Mouse (Mus musculus): Measurements from ENCODE around the gene Olfr860. TPM values are rescaled to one million over a fixed set of nuclear protein-coding genes. Genes with fewer than 3 reads are reported as not detected.
"Not testable (repeated sequence)": the region's sequence is repeated elsewhere in the genome, so short reads cannot be mapped to it uniquely, and the experiment has no call there.

Gene Olfr860
- not detected in 2 replicates for polyA plus RNA-seq (2014; fragmentation: Nextera tagmentation; extraction: Ambion mirVana)

GRCm38 (mm10) chr9:19849647-19850046 lies at the start of gene Olfr860:
TSS of gene Olfr860 (minus strand) at chr9:19849747.
- 75% methylated on average over 1 of the region's 1 CpGs for WGBS
- Histone ChIP-seq H3K9ac (ENCODE audit: low read length) (no peak within 1 kb of the TSS), H3K36me3 (ENCODE audit: control insufficient read depth, insufficient read depth, low read length) (no peaks in the 10 kb centered on the region), H3K27ac (ENCODE audit: low read depth, low read length) (no peak within 1 kb of the TSS), H3K4me1 (replicated peaks; ENCODE audit: control insufficient read depth, insufficient read depth, low read length) (no peaks in the 10 kb centered on the region), H3K4me2 (ENCODE audit: low read depth, low read length, severe bottlenecking) (no peak within 1 kb of the TSS), H3K9me3 (ENCODE audit: control insufficient read depth, low read length) (no peaks in the 10 kb centered on the region), H3K4me3 (ENCODE audit: low read depth, low read length) (no peak within 1 kb of the TSS), H3K27me3 (ENCODE audit: control insufficient read depth, insufficient read depth, low read length) (no peaks in the 10 kb centered on the region)
- ATAC-seq (replicated peaks; ENCODE audit: low FRiP score) (no peak), DNase-seq (ENCODE audit: low spot score) (no peak)

DNA sequence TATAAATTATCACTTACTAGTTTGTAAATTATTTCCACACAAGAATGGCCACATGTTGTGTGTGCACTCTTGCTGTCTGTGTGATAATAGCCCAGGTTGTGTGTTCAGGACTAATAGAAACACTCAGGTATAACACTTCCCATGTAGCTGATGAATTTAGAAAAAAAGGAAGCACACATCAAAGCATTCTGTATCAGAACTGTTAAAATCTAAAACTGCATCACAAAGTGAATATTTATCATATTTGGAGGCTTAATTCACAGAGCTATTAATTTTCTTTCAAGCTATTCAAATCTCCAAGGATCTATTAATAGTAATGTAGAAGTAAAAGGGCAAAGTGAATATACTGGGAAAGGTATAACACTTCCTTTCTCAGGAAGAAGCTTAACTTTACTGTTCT lies 38.4 kb upstream of the Olfr860 start, which contains the start of gene Olfr862:
Gene Olfr862, minus strand, starts transcription at position 101 of the 400 bp plus-strand sequence.
- ATAC-seq (replicated peaks; ENCODE audit: low FRiP score) (no peak), DNase-seq (ENCODE audit: low spot score) (no peak)
- H3K27me3 ChIP-seq (ENCODE audit: control insufficient read depth, insufficient read depth, low read length): no peaks in the 10 kb centered on the region
- no peak within 1 kb of the TSS for H3K9ac ChIP-seq (ENCODE audit: low read length)
- H3K9me3 ChIP-seq (ENCODE audit: control insufficient read depth, low read length): peaks cover 6% of the 10 kb centered on the region
- no peaks in the 10 kb centered on the region for H3K36me3 ChIP-seq (ENCODE audit: control insufficient read depth, insufficient read depth, low read length)
- no peak within 1 kb of the TSS for H3K4me3 ChIP-seq (ENCODE audit: low read depth, low read length)
- no peak within 1 kb of the TSS for H3K4me2 ChIP-seq (ENCODE audit: low read depth, low read length, severe bottlenecking)
- H3K27ac ChIP-seq (ENCODE audit: low read depth, low read length): no peak within 1 kb of the TSS
- H3K4me1 ChIP-seq (replicated peaks; ENCODE audit: control insufficient read depth, insufficient read depth, low read length): no peaks in the 10 kb centered on the region

GRCm38 (mm10) chr9:19804606-19805005 lies 44.9 kb downstream of the Olfr860 start, which contains the start of gene Olfr859:
TSS of gene Olfr859 (plus strand) at chr9:19804906.
- H3K4me2 ChIP-seq (ENCODE audit: low read depth, low read length, severe bottlenecking); H3K9ac ChIP-seq (ENCODE audit: low read length); H3K27ac ChIP-seq (ENCODE audit: low read depth, low read length); H3K4me1 ChIP-seq (replicated peaks; ENCODE audit: control insufficient read depth, insufficient read depth, low read length); H3K9me3 ChIP-seq (ENCODE audit: control insufficient read depth, low read length); DNase-seq (ENCODE audit: low spot score); H3K27me3 ChIP-seq (ENCODE audit: control insufficient read depth, insufficient read depth, low read length); H3K36me3 ChIP-seq (ENCODE audit: control insufficient read depth, insufficient read depth, low read length); ATAC-seq (replicated peaks; ENCODE audit: low FRiP score); H3K4me3 ChIP-seq (ENCODE audit: low read depth, low read length): not testable (repeated sequence)
- whole genome bisulfite sequencing: 83% methylated on average over 1 of the region's 1 CpGs

DNA sequence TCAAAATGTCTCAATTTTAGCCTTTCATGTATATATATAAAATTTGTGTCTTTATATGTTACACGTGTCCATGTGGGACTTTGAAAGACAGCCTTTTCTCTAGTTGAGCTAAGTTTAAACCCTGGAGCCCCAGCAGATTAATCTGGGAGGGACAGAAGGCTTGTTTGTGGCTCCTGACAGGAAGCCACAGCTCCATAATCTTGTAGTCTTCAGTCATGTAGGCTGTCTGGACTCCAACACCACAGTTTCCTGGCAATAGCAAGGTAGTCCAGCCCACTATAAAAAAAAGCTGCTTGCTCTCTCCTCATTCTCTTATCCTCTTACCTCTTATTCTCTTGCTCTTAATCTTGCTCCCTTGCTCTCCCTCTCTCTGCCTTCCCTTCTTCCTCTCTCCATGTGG lies 46.5 kb downstream of the Olfr860 start:
- Histone ChIP-seq H3K27me3 (ENCODE audit: control insufficient read depth, insufficient read depth, low read length) (no peaks in the 10 kb centered on the region), H3K4me2 (ENCODE audit: low read depth, low read length, severe bottlenecking) (no peak overlapping the region), H3K4me1 (replicated peaks; ENCODE audit: control insufficient read depth, insufficient read depth, low read length) (no peaks in the 10 kb centered on the region), H3K27ac (ENCODE audit: low read depth, low read length) (no peak overlapping the region), H3K9me3 (ENCODE audit: control insufficient read depth, low read length) (no peaks in the 10 kb centered on the region), H3K36me3 (ENCODE audit: control insufficient read depth, insufficient read depth, low read length) (no peaks in the 10 kb centered on the region), H3K4me3 (ENCODE audit: low read depth, low read length) (no peak overlapping the region), H3K9ac (ENCODE audit: low read length) (no peak overlapping the region)
- WGBS: 70% methylated on average over 1 of the region's 1 CpGs
- DNase-seq (ENCODE audit: low spot score) (no peak), ATAC-seq (replicated peaks; ENCODE audit: low FRiP score) (no peak)

Other genes with a start within 250 kb of the Olfr860 start
- gene Zfp317, start 227.6 kb downstream of the Olfr860 start, polyA plus RNA-seq (2014; fragmentation: Nextera tagmentation; extraction: Ambion mirVana): 41.9 and 48.2 TPM in 2 replicates
- gene Olfr857, start 140.3 kb downstream of the Olfr860 start, polyA plus RNA-seq (2014; fragmentation: Nextera tagmentation; extraction: Ambion mirVana): not detected in 2 replicates
- gene Olfr58, start 69.5 kb downstream of the Olfr860 start, polyA plus RNA-seq (2014; fragmentation: Nextera tagmentation; extraction: Ambion mirVana): not detected in 2 replicates
- gene Olfr859, start 44.8 kb downstream of the Olfr860 start, polyA plus RNA-seq (2014; fragmentation: Nextera tagmentation; extraction: Ambion mirVana): not detected in 2 replicates
- gene Olfr862, start 38.3 kb upstream of the Olfr860 start, polyA plus RNA-seq (2014; fragmentation: Nextera tagmentation; extraction: Ambion mirVana): not detected in 2 replicates
- 0.16 and 0.29 TPM in 2 replicates for gene Olfr77, start 67.1 kb upstream of the Olfr860 start, polyA plus RNA-seq (2014; fragmentation: Nextera tagmentation; extraction: Ambion mirVana)
- gene Olfr866, start 178.3 kb upstream of the Olfr860 start, polyA plus RNA-seq (2014; fragmentation: Nextera tagmentation; extraction: Ambion mirVana): not detected in 2 replicates
- not detected in 2 replicates for gene Olfr867, start 207.8 kb upstream of the Olfr860 start, polyA plus RNA-seq (2014; fragmentation: Nextera tagmentation; extraction: Ambion mirVana)
- not detected in 2 replicates for gene Olfr868, start 248.9 kb upstream of the Olfr860 start, polyA plus RNA-seq (2014; fragmentation: Nextera tagmentation; extraction: Ambion mirVana)